Mouse (Mus musculus): Measurements from ENCODE around the gene Lpar5. TPM values are rescaled to one million over a fixed set of nuclear protein-coding genes. Genes with fewer than 3 reads are reported as not detected.

The Lpar5 gene
- total RNA-seq, 2 experiments from 2014 or later = 10.9 TPM; not detected in 1

DNA sequence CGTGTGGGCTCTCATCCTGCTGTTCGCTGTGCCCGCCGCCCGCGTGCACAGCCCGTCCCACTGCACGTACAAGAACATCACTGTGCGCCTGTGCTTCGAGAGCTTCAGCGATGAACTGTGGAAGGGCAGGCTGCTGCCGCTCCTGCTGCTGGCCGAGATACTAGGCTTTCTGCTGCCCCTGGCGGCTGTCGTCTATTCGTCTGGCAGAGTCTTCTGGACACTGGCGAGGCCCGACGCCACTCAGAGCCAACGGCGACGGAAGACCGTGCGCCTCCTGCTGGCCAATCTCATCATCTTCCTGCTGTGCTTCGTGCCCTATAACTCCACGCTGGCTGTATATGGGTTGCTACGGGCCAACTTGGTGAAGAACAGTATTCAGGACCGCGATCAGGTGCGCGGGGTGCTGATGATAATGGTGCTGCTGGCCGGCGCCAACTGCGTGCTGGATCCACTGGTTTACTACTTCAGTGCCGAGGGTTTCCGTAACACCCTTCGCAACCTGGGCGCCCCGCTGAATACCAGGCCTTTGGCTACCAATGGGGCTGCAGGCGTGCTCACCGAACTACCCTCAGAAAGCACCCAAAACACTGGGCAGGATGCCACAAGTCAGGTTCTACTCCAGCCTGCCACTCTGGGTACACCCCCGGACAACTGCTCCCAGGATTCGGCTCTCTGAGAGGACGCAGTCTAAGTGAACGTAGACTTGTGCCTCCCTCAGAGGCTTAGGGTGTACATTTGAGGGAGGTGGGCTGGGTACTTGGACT lies 14.3 kb downstream of the Lpar5 start:
- ATAC-seq (replicated peaks; ENCODE audit: low FRiP score, poor library complexity, severe bottlenecking) = no peak

DNA sequence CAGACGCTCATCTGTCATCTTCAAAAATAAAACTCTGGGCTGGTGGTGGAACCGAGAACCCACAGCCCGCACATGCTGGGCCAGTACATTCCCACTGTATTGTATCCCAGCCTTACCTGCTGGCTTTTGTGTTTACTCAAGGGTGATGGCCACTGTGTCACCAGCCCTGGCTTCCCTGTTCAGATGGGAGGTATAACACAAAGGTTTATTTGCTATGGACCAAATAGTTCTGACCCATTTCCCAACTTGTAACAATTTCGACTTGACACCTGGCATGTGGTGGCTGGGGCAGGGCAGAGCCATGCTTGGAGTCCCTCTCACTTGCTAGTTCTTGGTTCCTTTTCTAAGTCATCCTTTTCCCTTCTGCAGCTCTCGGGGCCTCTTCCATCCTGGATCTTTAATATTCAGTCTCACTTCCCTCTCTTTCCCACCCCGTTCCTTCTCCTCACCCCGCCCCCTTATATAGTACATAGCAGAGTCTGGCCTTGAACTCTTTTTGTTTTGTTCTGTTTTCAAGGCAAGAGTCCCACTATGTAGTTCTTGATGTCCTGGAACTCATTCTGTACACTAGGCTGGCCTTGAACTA lies 15.2 kb downstream of the Lpar5 start:
- ATAC-seq (replicated peaks; ENCODE audit: low FRiP score, poor library complexity, severe bottlenecking) = no peak

DNA sequence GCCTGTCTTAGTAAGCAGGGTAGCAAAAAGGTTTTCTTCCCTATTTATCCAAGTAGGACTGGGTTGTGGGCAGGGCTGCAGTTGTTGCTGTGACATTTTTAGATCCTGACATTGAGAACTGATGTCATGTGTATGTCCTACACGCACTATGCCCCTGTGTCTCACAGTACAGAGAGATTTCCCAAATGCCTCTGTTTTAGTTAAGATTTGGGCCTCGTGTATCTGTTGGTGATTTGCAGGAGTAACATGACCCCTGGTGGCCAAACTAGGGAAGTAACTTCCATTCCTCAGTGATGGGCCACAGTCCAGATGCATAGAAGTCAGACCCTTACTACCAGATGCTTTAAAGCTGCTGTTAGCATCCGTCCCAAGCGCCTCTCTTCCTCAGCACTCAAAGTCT lies 16.7 kb downstream of the Lpar5 start:
- peak; percentile 63 for ATAC-seq (replicated peaks; ENCODE audit: low FRiP score, poor library complexity, severe bottlenecking)

DNA sequence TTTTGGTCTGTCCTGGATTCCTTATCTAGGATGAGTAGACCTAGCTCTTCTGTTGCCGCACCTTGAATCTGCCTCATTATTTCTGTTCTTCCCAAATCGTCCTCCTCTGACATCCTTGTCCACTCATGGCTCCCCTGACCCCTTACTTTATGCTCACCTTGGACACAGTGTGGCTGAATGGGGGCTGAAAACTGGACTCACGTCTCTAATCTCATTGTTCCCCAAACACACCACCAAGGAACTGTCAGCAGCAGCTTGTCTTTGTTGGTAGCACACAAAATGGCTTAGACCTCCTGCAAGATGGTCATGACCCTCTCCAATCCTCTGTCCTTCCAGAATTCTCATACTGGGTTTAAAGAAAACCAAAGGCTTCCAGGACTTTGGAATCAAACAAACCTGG lies 20.2 kb downstream of the Lpar5 start:
- no peak for ATAC-seq (replicated peaks; ENCODE audit: low FRiP score, poor library complexity, severe bottlenecking)

DNA sequence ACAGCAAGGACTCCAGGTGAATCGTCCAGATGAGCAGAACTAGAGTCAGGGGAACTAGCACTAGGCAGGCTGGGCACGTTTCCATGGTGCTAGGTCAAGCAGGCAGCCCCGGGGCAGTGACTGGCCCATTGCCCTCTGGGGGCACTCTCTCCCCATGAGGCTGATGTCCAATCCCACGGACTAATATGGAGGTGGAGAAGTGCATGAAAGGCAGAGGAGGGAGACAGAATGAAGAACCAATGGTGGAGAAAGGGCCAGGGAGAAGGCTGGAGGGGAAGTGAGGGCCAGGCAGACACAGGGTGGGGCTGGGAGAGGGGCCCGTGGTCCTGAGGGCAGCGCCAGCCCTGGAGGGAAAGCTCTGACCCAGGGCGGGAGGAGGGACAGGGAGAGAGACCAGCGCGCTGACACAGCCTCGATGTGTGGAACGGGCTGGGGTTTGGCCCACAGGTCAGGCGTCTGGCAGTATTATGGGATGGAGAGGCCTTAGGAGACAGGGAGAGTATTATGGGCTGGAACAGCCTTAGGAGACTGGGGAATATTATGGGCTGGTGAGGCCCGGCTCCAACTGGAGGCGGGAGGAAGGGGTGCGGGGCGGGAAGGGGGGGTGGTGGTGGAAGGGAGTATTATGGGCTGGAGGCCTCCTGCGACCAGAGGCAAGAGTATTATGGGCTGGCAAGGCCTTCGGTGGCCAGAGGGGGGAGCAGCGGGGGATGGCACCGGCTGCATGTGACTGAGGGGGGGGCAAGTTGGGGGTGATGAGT lies 21.0 kb downstream of the Lpar5 start:
- peak; percentile 71 for ATAC-seq (replicated peaks; ENCODE audit: low FRiP score, poor library complexity, severe bottlenecking)

DNA sequence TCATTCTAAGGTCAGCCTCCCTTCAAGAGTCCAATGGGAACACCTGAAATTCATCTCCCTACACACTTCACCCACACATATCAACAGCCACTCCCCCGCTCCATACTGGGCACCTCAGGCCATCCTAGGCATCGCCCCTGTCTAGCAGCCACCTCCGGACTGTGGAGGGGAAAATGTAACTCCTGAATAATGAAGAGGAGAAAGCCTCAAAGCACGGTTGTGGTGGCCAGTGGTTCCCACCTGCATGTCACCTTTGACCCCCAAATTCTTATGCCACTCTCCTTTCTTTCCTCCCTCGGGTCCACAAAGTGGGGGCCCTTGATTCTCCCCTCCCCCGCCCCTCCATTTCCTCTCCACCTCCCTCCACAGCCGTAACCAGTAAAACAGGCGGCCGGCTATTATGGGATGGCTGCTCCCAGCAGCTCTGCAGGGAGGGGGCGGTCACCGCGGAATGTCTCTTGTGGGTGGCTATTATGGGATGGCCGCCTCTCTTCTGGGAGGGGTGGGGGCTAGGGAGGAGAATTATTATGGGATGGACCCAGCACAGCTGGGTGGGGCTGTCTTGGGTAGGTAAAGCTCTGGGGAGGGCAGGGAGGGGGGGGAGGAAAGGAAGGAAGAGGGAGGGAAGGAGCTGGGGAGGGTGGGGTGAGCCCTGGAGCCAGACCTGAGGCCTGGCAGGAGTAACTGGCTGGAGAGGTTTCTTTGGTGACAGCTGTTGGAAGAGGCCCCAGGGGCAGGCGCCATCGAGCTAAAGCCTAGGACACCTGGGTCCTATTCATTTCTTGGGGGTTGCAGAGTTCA lies 22.0 kb downstream of the Lpar5 start:
- ATAC-seq (replicated peaks; ENCODE audit: low FRiP score, poor library complexity, severe bottlenecking) = peak; percentile 74

DNA sequence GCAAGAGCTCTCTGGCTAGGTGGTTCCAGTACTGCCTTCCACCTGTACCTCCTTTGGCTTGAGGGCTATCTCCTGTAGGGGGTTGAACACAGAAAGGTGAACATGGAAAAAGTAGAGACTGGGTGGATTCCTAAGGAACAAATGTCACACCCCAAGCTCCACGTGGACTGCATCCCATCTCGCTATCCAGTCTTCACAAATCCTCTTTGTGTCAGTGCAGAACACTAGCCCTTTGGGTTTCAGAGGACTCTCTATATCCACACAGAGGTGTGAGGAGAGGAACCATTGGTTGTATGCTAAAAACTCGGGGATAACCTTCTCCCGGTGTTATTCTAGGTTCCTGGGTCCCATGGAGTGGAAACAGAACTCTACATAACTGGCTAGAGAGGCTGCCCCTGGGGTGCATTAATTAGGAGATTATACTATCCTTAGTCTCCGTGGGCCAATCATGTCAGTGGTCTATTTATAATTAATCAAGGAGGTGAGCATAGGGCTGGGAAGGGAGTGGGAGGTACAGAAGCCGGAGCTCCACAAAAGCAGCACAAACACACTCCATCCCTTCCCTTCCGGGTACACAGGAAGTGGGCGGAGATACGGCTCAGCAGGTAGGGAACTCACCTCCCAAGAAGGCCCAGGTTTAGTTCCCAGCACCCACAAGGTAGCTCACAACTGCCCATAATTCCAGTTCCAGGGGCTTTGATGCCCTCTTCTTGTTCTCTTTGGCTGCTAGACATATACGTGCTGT lies 22.8 kb downstream of the Lpar5 start:
- no peak for ATAC-seq (replicated peaks; ENCODE audit: low FRiP score, poor library complexity, severe bottlenecking)

DNA sequence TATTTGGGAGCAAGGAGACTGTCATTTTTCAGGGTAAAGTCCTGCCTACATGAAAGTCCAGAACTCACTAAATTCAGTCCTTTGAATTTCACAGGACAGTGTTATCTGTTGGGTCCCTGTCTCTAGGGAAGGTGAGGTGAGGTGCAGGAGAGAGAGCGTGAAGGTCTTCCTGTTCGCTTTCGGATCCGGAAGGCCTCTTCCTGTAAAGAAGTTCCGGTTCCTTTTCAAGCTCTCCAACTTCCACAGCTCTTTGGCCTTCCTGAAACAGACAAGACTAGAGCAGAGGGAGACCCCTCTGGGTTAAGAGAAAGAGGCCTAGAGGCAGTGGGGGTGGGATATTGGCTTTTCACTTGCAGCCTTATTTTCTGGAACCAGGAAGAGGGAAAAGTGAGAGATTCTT lies 24.7 kb downstream of the Lpar5 start:
- ATAC-seq (replicated peaks; ENCODE audit: low FRiP score, poor library complexity, severe bottlenecking) = no peak

DNA sequence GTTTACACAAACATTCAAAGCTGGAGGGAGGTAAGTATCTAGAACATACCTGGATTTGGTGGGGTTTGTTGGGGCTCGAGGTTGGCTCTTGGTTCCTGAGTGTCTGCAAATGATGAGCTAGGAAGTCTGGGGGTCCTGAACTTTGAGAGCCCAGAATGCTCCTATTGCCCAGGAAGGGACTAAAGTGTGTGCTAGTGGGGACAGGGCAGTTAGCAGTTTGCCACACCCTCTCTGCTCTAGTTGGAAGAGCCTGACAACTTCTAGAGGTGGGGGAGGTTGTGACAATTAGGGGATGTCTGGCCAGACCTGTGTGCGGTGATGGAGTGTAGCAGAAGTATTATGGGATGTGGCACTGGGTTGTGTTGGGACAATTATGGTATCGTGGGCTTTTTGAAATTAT lies 27.1 kb downstream of the Lpar5 start:
- no peak for ATAC-seq (replicated peaks; ENCODE audit: low FRiP score, poor library complexity, severe bottlenecking)

DNA sequence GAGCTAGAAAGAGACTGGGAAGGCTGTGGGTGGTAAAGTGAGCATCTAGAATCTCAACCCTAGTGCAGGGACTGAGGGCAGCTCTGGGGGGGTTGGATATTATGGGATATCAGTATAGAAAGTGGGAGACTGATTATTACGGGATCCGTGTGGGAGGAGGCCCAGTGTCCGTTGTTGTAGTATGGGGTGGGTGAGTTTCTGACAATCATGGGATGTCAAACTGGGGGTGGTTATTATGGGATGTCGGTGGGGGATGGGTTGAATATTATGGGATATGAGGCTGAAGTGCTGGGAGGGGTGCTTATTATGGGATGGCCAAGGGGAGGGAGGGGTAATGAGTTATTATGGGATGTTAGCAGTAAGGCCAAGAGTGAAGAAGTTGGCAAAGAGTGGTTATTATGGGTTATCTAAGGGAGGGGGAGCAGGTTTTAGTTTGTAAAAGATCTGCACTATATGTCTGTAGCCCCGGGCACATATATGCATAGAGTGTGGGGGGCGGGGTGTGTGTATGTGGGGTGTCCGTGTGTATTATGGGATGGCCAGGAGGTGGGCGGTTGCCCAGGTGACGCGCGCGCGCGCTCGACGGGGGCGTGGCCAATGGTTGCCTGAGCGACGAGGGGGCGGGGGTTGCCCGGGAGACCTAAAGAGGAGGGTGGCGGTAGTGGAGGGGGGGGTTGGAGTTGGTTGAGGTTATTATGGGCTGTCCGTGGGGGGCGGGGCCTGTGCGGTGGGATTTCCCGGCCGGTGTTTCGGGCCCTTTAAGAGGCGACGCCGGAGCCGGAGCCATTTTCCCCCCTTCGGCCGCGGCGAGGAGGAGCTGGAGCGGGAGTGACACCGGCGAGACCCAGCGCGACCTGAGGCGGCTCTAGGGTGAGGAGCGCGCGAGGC lies 27.9 kb downstream of the Lpar5 start, which contains the start of gene Chd4:
Gene Chd4, plus strand, starts transcription at position 591 of the 888 bp plus-strand sequence.
- peak; percentile 75 for ATAC-seq (replicated peaks; ENCODE audit: low FRiP score, poor library complexity, severe bottlenecking)

DNA sequence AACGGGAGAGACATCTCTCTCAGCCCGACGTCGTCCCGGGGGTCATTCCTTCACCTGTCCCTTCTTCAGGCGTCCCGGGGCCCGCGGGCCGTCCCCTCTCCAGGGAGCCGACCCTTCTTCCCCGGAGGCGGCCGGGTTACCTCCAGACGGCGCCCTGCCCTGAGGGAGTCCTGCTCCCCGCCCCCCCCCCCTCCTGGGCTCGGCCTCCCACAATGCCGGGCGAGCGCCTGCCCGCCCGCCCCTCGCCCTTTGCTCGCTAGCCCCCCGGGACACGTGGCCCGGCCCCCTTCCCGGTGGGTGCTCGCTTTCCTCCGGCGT lies 28.5 kb downstream of the Lpar5 start:
- ATAC-seq (replicated peaks; ENCODE audit: low FRiP score, poor library complexity, severe bottlenecking) = no peak

DNA sequence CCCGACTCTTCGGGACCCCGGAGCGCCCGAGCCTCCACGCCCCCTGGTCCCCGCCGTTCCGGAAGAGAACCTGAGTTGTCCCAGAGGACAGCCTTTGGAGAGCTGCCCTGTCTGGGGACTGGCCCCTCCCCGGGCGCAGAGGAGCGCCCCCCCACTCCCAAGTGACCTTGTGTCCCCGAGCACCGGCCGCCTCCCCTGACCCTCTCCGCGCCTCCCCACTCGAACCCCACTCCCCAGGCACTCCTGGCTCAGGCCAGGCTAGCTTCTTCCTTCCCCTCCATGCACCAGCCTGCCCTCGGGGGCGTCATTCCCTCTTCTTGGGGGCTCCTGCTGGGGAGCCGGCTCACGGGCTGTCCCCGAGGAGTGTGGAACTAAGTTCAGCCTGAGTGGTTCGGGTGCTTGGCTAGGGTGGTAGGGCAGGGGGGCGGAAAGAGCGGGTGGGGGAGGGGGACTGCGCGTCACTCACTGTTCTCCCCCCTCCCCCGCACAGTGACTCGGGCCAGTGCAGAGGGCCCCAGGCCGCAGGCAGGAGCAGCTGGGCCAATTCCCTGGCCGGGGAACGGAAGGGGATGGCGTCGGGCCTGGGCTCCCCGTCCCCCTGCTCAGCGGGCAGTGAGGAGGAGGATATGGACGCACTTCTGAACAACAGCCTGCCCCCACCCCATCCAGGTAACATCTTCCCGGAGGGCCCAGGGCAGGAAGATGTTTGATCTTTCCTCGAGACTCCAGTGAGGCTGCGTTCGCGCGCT lies 29.1 kb downstream of the Lpar5 start:
- ATAC-seq (replicated peaks; ENCODE audit: low FRiP score, poor library complexity, severe bottlenecking) = no peak

DNA sequence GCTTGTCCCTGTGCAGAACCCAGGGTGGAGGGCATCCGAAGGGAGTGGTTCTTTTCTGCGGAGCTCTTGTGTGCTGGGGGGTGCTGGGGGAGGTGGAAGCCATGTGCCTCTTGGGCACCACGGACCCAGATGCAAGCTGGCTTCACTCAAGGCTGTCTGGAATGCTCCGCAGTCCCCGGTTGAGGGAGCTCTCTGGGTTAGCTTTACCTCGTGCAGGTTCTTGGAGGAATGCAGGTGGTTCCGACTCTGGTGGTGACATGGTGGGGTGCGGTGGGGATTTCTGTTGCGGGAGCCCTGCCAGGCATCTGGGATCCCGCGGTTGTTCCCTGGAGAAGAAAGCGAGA lies 29.6 kb downstream of the Lpar5 start:
- 0 out of 2 replicates have a peak, but pooled peaks have one; percentile 11 for ATAC-seq (replicated peaks; ENCODE audit: low FRiP score, poor library complexity, severe bottlenecking)

DNA sequence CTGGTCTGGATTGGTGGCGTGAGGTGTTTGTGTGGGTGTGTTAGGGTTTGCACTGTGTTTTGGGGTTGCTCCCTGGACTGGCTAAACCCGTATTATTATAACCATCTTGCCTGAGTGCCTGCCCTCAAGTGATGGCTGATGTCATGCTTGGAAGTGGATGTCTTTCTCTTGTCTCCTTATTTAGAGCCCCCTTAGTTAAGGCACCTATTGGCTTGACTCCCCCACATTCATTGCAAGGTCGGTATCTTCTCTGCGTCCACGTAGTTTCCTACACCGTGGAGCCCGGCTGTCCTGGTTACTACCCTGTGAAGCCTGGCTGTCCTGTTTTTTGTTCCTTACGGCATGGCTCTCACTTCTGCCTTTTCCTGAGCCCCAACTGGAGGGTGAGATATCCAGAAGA lies 30.2 kb downstream of the Lpar5 start:
- ATAC-seq (replicated peaks; ENCODE audit: low FRiP score, poor library complexity, severe bottlenecking) = no peak

DNA sequence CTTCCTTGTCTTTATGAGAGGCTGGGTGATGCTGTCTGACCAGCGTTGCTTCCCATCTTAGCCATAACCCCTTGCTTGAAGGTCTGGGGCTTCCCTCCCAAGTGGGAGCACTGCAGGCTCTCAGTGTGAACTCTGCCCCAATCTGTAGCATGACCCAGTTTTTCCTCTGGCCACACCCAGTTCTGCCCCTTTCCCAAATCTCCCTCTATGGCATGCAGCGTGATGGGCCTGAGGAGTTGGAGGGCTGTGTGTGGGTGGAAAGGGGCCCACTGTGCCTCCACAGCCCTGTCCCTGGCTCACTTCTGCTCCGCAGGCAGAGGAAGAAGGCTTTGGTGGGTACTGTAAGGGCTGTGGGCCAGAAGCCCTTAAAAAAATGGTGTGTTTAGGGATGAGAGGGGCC lies 30.8 kb downstream of the Lpar5 start:
- no peak for ATAC-seq (replicated peaks; ENCODE audit: low FRiP score, poor library complexity, severe bottlenecking)

DNA sequence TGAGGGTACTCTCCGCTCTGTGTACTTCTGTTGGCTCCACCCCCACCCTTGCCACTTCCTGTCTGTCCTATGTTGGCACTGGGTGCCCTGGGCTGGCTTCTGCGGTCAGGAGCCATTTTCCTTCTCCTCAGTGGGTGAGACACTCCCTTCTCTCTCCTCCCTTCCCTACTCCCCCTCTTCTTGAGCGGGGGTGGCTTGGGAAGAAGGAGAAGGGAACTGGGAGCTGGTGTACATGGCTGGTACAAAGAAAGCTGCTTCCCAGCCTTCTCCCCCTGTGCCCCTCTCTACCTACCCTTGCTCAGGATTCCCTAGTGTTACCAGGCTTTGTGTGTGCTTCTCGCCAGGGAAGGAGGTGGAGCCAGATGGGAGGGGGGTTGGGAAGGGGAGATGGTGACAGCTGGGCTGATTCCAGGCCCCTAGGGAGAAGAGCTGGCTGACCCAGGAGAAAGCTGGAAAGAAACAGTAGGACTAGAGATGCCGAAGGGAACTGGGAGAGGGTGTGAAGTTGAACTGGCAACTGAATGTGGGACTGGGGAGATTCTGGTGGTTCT lies 31.8 kb downstream of the Lpar5 start:
- ATAC-seq (replicated peaks; ENCODE audit: low FRiP score, poor library complexity, severe bottlenecking) = no peak

DNA sequence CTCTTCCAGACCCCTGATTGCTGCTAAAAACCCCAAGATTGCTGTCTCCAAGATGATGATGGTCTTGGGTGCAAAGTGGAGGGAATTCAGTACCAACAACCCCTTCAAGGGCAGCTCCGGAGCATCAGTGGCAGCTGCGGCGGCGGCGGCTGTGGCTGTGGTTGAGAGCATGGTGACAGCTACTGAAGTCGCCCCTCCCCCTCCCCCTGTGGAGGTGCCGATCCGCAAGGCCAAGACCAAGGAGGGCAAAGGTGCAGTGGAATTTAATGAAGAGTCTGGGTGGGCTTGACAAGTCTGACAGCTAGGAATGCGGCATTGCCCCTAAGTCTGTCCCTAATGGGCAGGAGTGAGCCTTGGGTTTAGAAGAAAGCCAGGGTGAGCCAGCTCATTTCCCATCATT lies 33.7 kb downstream of the Lpar5 start:
- no peak for ATAC-seq (replicated peaks; ENCODE audit: low FRiP score, poor library complexity, severe bottlenecking)

DNA sequence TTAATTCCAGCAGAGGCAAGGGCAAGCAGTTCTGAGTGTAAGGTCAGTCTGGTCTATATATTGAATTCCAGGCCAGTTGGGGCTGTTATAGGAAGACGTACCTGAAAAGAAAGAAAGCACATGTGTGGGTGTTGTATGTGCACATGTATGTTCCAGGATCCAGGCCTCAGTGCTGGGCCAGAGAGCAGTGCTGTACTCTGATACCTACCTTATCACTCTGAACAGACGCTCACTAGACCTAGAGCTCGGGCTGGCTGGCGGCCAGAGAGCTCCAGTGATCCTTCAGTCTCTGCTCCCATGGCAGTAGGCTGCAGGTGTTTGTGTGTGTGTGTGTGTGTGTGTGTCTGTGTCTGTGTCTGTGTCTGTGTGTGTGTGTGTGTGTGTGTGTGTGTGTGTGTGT lies 36.5 kb downstream of the Lpar5 start:
- ATAC-seq (replicated peaks; ENCODE audit: low FRiP score, poor library complexity, severe bottlenecking) = peak; percentile 98
